Comparison of ENCODE assay signal across 8 mouse cellular contexts in the genomic region with DNA sequence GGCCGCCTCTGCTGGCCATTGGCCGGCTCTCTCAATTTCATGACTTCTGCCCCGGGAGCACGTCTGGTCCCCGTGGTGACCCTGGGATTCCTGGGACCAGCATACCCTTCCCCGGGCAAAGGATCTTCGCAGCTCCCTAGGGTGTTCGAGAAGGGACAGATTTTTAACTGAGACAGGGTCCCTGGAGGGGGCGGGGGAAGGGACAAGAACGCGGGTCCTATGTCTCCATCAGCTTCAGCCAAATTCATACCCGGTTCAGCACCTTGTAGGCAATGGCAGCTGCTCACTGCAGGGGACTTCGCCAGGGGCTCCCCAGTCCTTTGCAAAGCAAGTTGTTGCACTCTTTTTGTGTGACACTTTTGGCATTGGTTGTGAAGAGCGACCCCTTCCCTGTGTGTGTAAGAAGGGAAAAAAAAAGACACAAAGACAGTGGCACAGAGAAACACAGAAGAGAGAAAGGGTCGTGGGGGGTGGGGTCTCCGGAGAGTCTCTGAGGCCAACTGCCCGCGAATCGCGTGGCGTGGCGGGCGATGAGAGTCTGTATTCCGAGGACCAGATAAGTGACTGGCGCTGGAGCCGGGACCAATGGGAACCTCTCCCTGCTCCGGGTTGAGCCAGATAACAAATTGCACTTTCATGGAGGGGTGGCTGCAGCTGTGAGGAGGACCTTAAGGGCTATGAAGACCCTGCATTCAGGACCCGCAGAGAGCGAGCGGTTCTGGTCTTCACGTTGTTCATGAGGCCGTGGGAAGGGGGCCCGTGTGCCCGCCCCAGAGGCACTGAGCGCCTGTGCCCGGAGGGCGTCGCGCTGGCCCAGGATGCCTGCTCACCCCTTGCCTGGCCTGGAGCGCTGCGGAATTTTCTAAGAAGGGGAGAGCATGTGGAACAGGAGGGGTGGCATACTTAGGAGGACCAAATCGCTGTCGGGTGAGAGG. TPM values are rescaled to one million over a fixed set of nuclear protein-coding genes. Genes with fewer than 3 reads are reported as not detected.
DNase-seq lines count a peak whose midpoint lies in the region; ATAC-seq and TF ChIP-seq lines count a peak whose summit lies in the region.

No protein-coding gene starts in this region.

- H3K27ac ChIP-seq in lung, embryonic 14.5 days (ENCODE audit: low read depth) = no peak overlapping the region
- peak overlapping the region; percentile 87 for H3K27ac ChIP-seq in forebrain, embryonic 15.5 days (replicated peaks)
- H3K27ac ChIP-seq in neural tube, embryonic 12.5 days = peak overlapping the region; percentile 42

- H3K9me3 ChIP-seq in lung, embryonic 14.5 days (ENCODE audit: low read depth, low read length) = no peaks in the 10 kb centered on the region
- no peaks in the 10 kb centered on the region for H3K9me3 ChIP-seq in forebrain, embryonic 15.5 days
- no peaks in the 10 kb centered on the region for H3K9me3 ChIP-seq in neural tube, embryonic 12.5 days

- peak overlapping the region; percentile 34 for H3K9ac ChIP-seq in lung, embryonic 14.5 days
- peak overlapping the region; percentile 69 for H3K9ac ChIP-seq in forebrain, embryonic 15.5 days (replicated peaks)
- peak overlapping the region; percentile 76 for H3K9ac ChIP-seq in neural tube, embryonic 12.5 days

- H3K27me3 ChIP-seq in lung, embryonic 14.5 days (ENCODE audit: insufficient read depth, low read length) = peaks cover 24% of the 10 kb centered on the region
- no peaks in the 10 kb centered on the region for H3K27me3 ChIP-seq in forebrain, embryonic 15.5 days
- peaks cover 13% of the 10 kb centered on the region for H3K27me3 ChIP-seq in neural tube, embryonic 12.5 days (replicated peaks)

- ATAC-seq in lung, embryonic 14.5 days (ENCODE audit: insufficient read depth) = no peak
- ATAC-seq in forebrain, embryonic 15.5 days (replicated peaks) = peak; percentile 46
- ATAC-seq in neural tube, embryonic 12.5 days (ENCODE audit: low FRiP score, low read depth) = peak; percentile 62
- ATAC-seq in activated CD4-positive, CD25-positive, alpha-beta regulatory T cell, adult 4 months = no peak

- intact Hi-C loops in left cerebral cortex, postnatal 14 days (cut with DNase I) = loop anchor here (5.0 to 10.0 kb wide), 3 partner anchors 368 to 408 kb away; no protein-coding TSS in a partner anchor

- DNase-seq in lung, embryonic 14.5 days = peak; percentile 9
- DNase-seq in lung, postnatal 36 days = no peak
- peak; percentile 70 for DNase-seq in cerebellum, adult 11-12 months
- peak; percentile 45 to 51 for DNase-seq in left cerebral cortex, postnatal 14 days (ENCODE audit: low spot score in 2 of 2)
- DNase-seq in heart, adult 18-20 months = no peak

- no peak for TF ChIP-seq CTCF in lung, embryonic 14.5 days (IDR thresholded peaks at IDR 0.05; ENCODE audit: low read depth)

- 2% methylated on average over 43 of the region's 43 CpGs for WGBS in lung, embryonic 14.5 days
- WGBS in forebrain, embryonic 15.5 days = 1% methylated on average over 43 of the region's 43 CpGs
- WGBS in neural tube, embryonic 12.5 days = under 1% methylated on average over 43 of the region's 43 CpGs

- peak overlapping the region; percentile 49 for H3K4me3 ChIP-seq in lung, embryonic 14.5 days (ENCODE audit: low read depth, low read length)
- H3K4me3 ChIP-seq in forebrain, embryonic 15.5 days = peak overlapping the region; percentile 80
- peak overlapping the region; percentile 70 for H3K4me3 ChIP-seq in neural tube, embryonic 12.5 days

- H3K4me1 ChIP-seq in lung, embryonic 14.5 days (ENCODE audit: insufficient read depth) = no peaks in the 10 kb centered on the region; the same call in 1 of the 2 replicates
- H3K4me1 ChIP-seq in forebrain, embryonic 15.5 days = peaks cover 8% of the 10 kb centered on the region
- H3K4me1 ChIP-seq in neural tube, embryonic 12.5 days = peaks cover 7% of the 10 kb centered on the region; the same call in 1 of the 2 replicates

- H3K4me2 ChIP-seq in lung, embryonic 14.5 days = peak overlapping the region; percentile 91
- H3K4me2 ChIP-seq in forebrain, embryonic 15.5 days (replicated peaks) = peak overlapping the region; percentile 69
- H3K4me2 ChIP-seq in neural tube, embryonic 12.5 days (replicated peaks) = peak overlapping the region; percentile 93

- no peaks in the 10 kb centered on the region for H3K36me3 ChIP-seq in lung, embryonic 14.5 days (ENCODE audit: insufficient read depth)
- H3K36me3 ChIP-seq in forebrain, embryonic 15.5 days = no peaks in the 10 kb centered on the region
- H3K36me3 ChIP-seq in neural tube, embryonic 12.5 days = no peaks in the 10 kb centered on the region

RNA-seq across cellular contexts. Expression of a gene that starts 1.2 kb away (rescaled TPM):
- 1.0 and 1.1 TPM in 2 replicates for polyA plus RNA-seq in lung, embryonic 14.5 days (2014; fragmentation: Nextera tagmentation; extraction: Ambion mirVana)
- polyA plus RNA-seq in forebrain, embryonic 15.5 days (2015; fragmentation: Nextera tagmentation; extraction: Ambion mirVana) = 31.0 and 33.6 TPM in 2 replicates
- total RNA-seq in left cerebral cortex, postnatal 14 days (2021) = 100 to 1,000 TPM; 316 to 326 TPM
- 9.9 and 12.3 TPM in 2 replicates for polyA plus RNA-seq in neural tube, embryonic 12.5 days (2016; fragmentation: Nextera tagmentation; extraction: Ambion mirVana)
- polyA plus RNA-seq in activated CD4-positive, CD25-positive, alpha-beta regulatory T cell, adult 4 months (2017; shearing (Covaris generic)) = under 1 TPM in 1 of 2 experiments, not detected in 1; 0.21 TPM
- total RNA-seq in heart, adult 18-20 months (2021) = 1 to 10 TPM in 1 of 2 experiments, under 1 TPM in 1; 0.67 to 1.5 TPM

Comparison
In these comparisons a context has a peak if more than half of its experiments do, and no peak if none do; other contexts are left out.
1. DNase-seq: peak in lung, embryonic 14.5 days (single experiment), cerebellum, adult 11-12 months (single experiment) and left cerebral cortex, postnatal 14 days (2 of 2); none in lung, postnatal 36 days (single experiment) and heart, adult 18-20 months (0 of 2).
2. ATAC-seq: peak in forebrain, embryonic 15.5 days (single experiment) and neural tube, embryonic 12.5 days (single experiment); none in lung, embryonic 14.5 days (single experiment) and activated CD4-positive, CD25-positive, alpha-beta regulatory T cell, adult 4 months (single experiment).
3. Peak in every context shown above with its lines, with median percentiles within 50 percentile points of each other: H3K4me2 ChIP-seq, H3K4me3 ChIP-seq and H3K9ac ChIP-seq.